Mouse (Mus musculus): ENCODE measurements around the gene Tanc1. TPM values are rescaled to one million over a fixed set of nuclear protein-coding genes. Genes with fewer than 3 reads are reported as not detected.
"Not testable (repeated sequence)": the region's sequence is repeated elsewhere in the genome, so short reads cannot be mapped to it uniquely, and the experiment has no call there.

Gene Tanc1
- polyA plus RNA-seq, 2 experiments: 1.1 to 1.3 TPM

DNA sequence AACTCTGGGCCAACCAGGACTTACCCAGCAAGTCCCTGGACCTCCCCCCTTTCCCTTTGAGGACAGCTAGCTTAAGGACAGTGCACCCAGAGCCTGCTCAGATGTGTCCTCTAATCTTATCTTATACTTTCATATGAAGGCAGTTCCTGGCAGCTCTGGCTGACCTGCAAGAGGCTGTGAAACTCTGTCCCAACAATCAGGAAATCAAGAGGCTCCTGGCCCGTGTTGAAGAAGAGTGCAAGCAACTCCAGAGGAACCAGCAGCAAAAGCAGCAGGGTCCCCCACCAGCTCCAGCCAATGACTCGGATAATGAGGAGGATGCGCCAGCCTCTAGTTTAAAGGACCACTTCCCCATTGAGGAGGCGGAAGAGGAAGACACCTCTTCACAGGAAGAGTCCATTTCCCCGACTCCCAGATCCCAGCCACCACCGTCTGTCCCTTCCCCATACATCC lies 230.7 kb downstream of the Tanc1 start:
- Histone ChIP-seq H3K4me3 (ENCODE audit: insufficient read depth in 1 of 2, low read depth in 2 of 2, low read length in 2 of 2) (no peak overlapping the region), H3K9me3 (ENCODE audit: control insufficient read depth, low read length) (no peaks in the 10 kb centered on the region), H3K27me3 (ENCODE audit: control insufficient read depth, insufficient read depth, low read length) (no peaks in the 10 kb centered on the region), H3K9ac (replicated peaks) (no peak overlapping the region), H3K36me3 (replicated peaks; ENCODE audit: control insufficient read depth, insufficient read depth, low read depth) (no peaks in the 10 kb centered on the region), H3K27ac (no peak overlapping the region), H3K4me2 (ENCODE audit: low read depth) (no peak overlapping the region), H3K4me1 (replicated peaks; ENCODE audit: control insufficient read depth in 2 of 2, insufficient read depth in 2 of 2, low read length in 1 of 2) (peaks cover 0 to 13% of the 10 kb centered on the region in 2 experiments; a peak in 2 of 4 replicates)
- ATAC-seq (ENCODE audit: insufficient read depth) (peak; percentile 38; the same call in 1 of the 2 replicates), DNase-seq (ENCODE audit: low read depth in 3 of 3, low spot score in 3 of 3) (no peak)
- WGBS (ENCODE audit: insufficient replicate concordance): 33% methylated on average over 6 of the region's 6 CpGs
- no peak for TF ChIP-seq EP300 (IDR thresholded peaks at IDR 0.05; ENCODE audit: low read depth)
- TF ChIP-seq CTCF (IDR thresholded peaks at IDR 0.05; ENCODE audit: low read depth): no peak

DNA sequence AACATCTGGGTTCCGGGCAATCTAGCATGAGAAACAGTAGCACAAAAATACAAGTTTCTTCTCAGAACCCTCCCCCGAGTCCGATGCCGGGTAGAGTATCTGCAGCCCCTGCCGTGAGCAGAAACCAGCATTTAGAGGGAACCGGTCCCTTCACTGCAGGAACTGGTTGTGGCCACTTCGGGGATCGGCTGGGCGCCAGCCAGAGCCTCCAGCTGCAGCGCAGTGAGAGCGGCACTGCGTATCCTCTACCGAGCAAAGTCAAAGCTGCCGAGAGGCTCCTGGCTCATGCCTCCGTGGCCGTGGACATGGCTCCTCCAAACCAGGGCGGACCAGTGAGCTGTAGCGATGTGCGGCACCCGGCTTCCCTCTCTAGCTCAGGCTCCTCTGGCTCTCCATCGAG lies 231.3 kb downstream of the Tanc1 start:
- Histone ChIP-seq H3K9me3 (ENCODE audit: control insufficient read depth, low read length) (no peaks in the 10 kb centered on the region), H3K4me3 (ENCODE audit: insufficient read depth in 1 of 2, low read depth in 2 of 2, low read length in 2 of 2) (no peak overlapping the region), H3K9ac (replicated peaks) (no peak overlapping the region), H3K27ac (no peak overlapping the region), H3K36me3 (replicated peaks; ENCODE audit: control insufficient read depth, insufficient read depth, low read depth) (no peaks in the 10 kb centered on the region), H3K4me2 (ENCODE audit: low read depth) (no peak overlapping the region), H3K4me1 (replicated peaks; ENCODE audit: control insufficient read depth in 2 of 2, insufficient read depth in 2 of 2, low read length in 1 of 2) (peaks cover 0 to 13% of the 10 kb centered on the region in 2 experiments; a peak in 2 of 4 replicates), H3K27me3 (ENCODE audit: control insufficient read depth, insufficient read depth, low read length) (no peaks in the 10 kb centered on the region)
- DNase-seq (ENCODE audit: low read depth in 3 of 3, low spot score in 3 of 3) (no peak), ATAC-seq (ENCODE audit: insufficient read depth) (no peak)
- no peak for TF ChIP-seq EP300 (IDR thresholded peaks at IDR 0.05; ENCODE audit: low read depth)
- TF ChIP-seq CTCF (IDR thresholded peaks at IDR 0.05; ENCODE audit: low read depth): no peak
- WGBS (ENCODE audit: insufficient replicate concordance): 82% methylated on average over 21 of the region's 21 CpGs

DNA sequence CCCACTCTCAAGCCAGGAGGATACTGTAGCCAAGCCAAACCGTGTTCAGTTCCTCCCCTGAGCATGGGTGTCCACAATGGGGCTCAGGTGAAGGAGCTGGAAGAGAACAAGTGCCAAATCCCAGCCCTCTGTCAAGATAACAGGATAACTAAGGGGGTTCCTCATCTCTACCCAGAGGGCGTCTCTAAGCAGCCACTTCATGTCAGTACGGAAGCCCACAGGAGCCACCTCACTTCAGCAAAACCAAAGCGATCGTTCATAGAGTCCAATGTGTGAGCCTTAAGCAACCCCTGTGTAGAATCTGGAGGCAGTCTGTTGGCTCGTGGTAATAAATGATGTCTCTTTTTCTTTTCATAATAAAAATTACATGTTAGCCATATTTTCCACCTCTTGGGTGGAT lies 232.0 kb downstream of the Tanc1 start:
- no peak for TF ChIP-seq CTCF (IDR thresholded peaks at IDR 0.05; ENCODE audit: low read depth)
- no peak for ATAC-seq (ENCODE audit: insufficient read depth)
- Histone ChIP-seq H3K36me3 (replicated peaks; ENCODE audit: control insufficient read depth, insufficient read depth, low read depth) (no peaks in the 10 kb centered on the region), H3K9ac (replicated peaks) (no peak overlapping the region), H3K27me3 (ENCODE audit: control insufficient read depth, insufficient read depth, low read length) (no peaks in the 10 kb centered on the region), H3K4me3 (ENCODE audit: insufficient read depth in 1 of 2, low read depth in 2 of 2, low read length in 2 of 2) (no peak overlapping the region), H3K4me1 (replicated peaks; ENCODE audit: control insufficient read depth in 2 of 2, insufficient read depth in 2 of 2, low read length in 1 of 2) (peaks cover 0 to 13% of the 10 kb centered on the region in 2 experiments; a peak in 2 of 4 replicates), H3K9me3 (ENCODE audit: control insufficient read depth, low read length) (no peaks in the 10 kb centered on the region), H3K4me2 (ENCODE audit: low read depth) (no peak overlapping the region), H3K27ac (no peak overlapping the region)
- no peak for DNase-seq (ENCODE audit: low read depth in 3 of 3, low spot score in 3 of 3)
- WGBS (ENCODE audit: insufficient replicate concordance): 72% methylated on average over 6 of the region's 6 CpGs

DNA sequence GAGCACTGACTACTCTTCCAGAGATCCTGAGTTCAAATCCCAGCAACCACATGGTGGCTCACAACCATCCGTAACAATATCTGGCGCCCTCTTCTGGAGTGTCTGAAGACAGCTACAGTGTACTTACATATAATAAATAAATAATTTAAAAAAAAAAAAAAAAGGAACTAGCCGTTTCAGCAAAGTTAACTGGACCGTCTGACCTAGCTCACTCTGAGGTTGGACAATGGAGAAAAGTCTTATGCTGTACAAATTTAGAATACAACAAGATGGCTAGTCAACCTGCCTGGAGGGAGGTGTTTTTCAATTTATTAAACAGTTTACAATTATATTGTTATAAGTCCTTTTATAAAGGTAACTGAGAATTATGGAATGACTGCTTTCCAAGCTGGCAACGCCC lies 240.0 kb downstream of the Tanc1 start:
- H3K4me3 ChIP-seq (ENCODE audit: insufficient read depth in 1 of 2, low read depth in 2 of 2, low read length in 2 of 2); H3K27me3 ChIP-seq (ENCODE audit: control insufficient read depth, insufficient read depth, low read length); H3K27ac ChIP-seq; H3K36me3 ChIP-seq (replicated peaks; ENCODE audit: control insufficient read depth, insufficient read depth, low read depth); H3K9me3 ChIP-seq (ENCODE audit: control insufficient read depth, low read length); H3K9ac ChIP-seq (replicated peaks); H3K4me1 ChIP-seq (replicated peaks; ENCODE audit: control insufficient read depth in 2 of 2, insufficient read depth in 2 of 2, low read length in 1 of 2); DNase-seq (ENCODE audit: low read depth in 3 of 3, low spot score in 3 of 3); H3K4me2 ChIP-seq (ENCODE audit: low read depth); ATAC-seq (ENCODE audit: insufficient read depth): not testable (repeated sequence)
- WGBS (ENCODE audit: insufficient replicate concordance): 34% methylated on average over 3 of the region's 5 CpGs
- TF ChIP-seq CTCF (IDR thresholded peaks at IDR 0.05; ENCODE audit: low read depth): 0 out of 2 replicates have a peak, but pooled peaks have one; percentile 2

DNA sequence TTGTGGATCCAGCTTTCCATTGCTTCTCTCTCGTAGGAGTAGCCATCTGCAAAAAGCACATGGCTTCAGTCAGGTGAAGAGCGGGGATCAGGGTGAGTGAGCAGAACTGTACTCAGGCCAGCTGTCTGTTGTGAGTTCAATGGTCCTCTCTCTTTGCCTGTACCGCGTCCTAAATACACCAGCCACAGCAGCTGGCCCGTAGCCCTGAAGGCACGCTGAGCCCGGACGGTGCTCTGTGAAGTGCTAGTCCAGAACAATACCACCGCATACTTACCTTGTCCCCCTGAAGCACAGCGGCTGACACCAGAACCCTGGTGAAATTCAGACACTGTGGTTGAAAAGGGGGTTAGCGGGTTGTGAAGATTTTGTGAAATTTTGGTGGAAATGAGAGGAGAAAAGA lies 241.1 kb downstream of the Tanc1 start:
- Histone ChIP-seq H3K36me3 (replicated peaks; ENCODE audit: control insufficient read depth, insufficient read depth, low read depth) (no peaks in the 10 kb centered on the region), H3K9ac (replicated peaks) (no peak overlapping the region), H3K27ac (no peak overlapping the region), H3K4me2 (ENCODE audit: low read depth) (no peak overlapping the region), H3K4me1 (replicated peaks; ENCODE audit: control insufficient read depth in 2 of 2, insufficient read depth in 2 of 2, low read length in 1 of 2) (no peaks in the 10 kb centered on the region), H3K9me3 (ENCODE audit: control insufficient read depth, low read length) (no peaks in the 10 kb centered on the region), H3K27me3 (ENCODE audit: control insufficient read depth, insufficient read depth, low read length) (no peaks in the 10 kb centered on the region), H3K4me3 (ENCODE audit: insufficient read depth in 1 of 2, low read depth in 2 of 2, low read length in 2 of 2) (no peak overlapping the region)
- DNase-seq (ENCODE audit: low read depth in 3 of 3, low spot score in 3 of 3) (no peak), ATAC-seq (ENCODE audit: insufficient read depth) (no peak)
- no peak for TF ChIP-seq CTCF (IDR thresholded peaks at IDR 0.05; ENCODE audit: low read depth)
- no peak for TF ChIP-seq EP300 (IDR thresholded peaks at IDR 0.05; ENCODE audit: low read depth)
- 85% methylated on average over 11 of the region's 11 CpGs for WGBS (ENCODE audit: insufficient replicate concordance)
